Mouse (Mus musculus): ENCODE data around the gene Cdc123.

The Cdc123 gene

DNA sequence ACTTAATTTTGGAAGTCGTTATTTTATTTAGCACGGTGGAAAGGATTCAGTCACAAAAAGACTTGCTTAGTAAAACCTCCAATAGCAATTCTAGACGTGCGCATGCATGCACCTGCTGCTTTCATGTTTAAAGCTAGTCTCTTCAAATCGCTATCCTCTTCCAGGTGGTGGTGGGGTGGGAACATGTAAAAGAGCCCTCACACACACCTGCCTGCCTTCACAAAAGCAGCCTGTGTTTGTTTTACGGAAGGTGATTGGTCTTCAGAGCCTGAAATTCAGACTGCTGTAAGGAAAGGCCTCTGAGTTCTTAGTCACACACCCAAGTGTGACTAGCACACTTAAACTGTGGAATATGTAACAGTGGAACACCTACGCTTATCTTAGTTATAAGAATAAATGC lies 39.7 kb downstream of the Cdc123 start:
- no peak for DNase-seq (ENCODE audit: low read depth, low spot score)

DNA sequence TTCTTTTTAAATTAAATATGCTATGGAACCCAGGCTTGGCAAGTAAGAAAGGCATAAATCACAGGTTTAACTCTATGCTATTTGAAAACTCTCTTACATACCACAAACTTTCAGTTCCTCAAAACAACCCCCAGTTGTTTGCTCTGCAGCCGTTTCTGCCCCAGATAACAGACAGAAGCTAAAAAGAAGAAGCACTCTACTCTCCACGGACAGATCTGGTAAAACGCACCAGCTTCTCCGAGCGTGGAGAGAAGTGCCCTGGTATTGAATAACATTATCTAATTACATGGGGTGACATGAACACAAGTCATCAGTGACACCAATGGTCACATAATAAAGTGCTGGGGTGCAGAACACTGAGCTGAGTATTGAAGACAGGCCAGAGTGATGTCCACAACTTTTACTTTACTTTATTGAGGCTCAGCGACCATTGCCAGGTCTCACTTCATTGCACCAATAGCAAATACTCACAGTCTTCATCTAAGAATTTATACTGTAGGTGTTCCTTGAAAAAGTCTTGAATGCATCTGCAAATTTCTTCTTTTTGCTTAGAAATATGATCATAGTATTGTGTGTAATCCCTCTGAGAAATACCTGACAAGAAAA lies 40.4 kb downstream of the Cdc123 start:
- DNase-seq (ENCODE audit: low read depth, low spot score), result no peak

DNA sequence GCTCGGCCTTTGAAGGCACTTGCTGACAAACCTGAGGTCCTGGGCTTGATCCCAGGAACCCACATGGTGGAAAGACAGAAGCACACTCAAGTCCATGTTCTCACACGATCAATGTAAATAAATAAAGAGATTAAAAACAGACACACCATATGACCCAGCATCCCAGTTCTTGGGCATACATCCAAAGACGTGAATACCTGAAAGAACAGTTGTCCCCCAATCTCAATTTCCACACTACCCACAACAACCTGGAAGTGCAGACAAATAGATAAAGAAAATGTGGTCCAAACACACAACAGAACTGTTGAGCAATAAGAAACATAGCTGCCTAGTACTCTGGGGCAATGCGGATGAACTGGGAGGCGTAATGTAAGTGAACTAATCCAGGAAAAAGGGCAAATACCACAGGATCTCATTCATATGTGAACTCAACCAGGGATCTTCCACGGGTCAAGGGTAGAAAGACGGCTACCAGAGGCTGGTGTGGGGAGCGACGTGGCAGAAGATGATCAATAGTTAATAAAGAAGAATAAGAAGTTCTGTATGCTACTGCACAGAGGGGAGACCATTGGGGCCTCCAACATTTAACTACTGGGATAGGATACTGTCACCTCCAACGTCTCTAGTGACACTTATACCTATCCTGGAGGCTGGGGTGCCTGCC lies 42.9 kb downstream of the Cdc123 start:
- DNase-seq (ENCODE audit: low read depth, low spot score), result no peak

DNA sequence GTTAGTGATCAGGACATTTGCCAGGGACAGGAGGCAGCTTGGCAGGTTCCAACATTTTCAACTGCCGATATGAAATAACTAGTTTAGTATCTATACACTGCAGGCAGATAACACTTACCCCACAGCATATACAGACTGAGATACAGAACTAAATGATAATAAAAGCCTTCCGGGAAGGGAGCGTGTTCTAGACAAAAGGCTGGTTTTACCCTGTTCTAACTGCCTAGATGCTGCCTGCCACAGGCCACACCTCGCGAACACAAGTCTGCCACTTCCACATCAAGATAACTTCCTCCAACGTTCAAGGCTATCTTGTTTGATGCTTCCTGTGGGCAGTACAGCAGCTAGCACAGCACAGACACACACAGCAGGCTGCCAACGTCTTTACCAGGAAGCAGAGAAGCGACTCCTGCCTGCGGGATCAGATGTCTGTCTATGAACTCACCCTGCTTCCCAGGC lies 43.8 kb downstream of the Cdc123 start:
- DNase-seq (ENCODE audit: low read depth, low spot score), result no peak

DNA sequence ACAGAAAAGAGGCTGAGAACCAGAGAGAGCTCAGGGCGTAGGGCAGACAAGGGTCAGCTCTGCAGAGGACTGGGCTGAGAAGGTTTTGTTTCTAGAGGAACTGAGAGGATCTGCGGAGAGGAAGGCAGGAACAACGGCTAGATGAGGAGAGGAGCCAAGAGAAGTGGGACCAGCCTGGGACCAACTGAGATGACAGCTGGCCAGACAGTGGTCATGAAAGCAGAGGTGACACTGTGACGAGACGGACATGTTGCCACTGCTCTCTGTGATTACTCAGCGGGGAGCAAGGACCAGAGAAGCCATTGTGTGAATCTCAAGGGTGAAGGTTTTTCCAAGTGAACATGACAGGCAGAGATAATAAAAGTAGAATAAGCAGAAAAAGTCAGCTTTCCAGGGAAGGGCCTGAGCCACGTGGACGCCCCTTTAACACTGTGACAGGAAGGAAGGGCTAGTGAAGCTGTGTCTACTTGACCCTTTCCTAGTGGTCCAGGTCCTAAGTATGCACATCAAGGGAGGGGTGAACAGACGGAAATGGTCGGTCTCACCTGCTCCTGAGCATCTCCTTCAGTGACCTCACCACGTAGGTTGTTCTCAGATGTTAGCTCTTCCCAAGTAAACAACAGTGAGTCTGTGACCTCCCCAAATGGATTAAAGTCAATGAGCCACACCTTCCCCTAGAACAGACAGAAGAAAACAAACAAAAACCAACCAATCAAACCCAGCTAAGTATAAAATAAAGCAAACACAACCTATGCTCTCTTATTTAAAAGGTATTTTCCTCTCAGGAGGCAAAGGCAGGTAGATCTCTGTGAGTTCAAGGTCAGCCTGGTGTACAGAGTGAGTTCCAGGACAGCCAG lies 46.9 kb downstream of the Cdc123 start:
- no peak for DNase-seq (ENCODE audit: low read depth, low spot score)

- peak; percentile 21 for DNase-seq (ENCODE audit: low read depth, low spot score)
These were observed 51.2 kb downstream of the Cdc123 start for GRCm38 (mm10) chr2:5793771-5794170.

DNA sequence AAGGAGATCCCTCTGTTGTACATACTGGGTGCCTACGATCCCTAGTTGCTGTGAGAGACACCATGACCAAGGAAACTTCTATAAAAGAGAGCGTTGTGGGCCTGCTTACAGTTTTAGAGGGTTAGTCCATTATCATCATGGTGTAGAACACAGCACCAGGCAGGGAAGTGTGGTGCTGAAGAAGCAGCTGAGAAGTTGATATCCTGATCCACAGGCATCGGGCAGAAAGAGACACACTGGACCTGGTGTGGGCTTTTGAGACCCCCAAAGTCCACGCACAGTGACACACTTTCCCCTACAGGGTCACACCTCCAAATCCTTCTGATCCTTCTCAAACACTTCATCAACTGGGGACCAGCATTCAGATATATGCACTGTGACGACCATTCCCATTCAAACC lies 52.9 kb downstream of the Cdc123 start:
- DNase-seq (ENCODE audit: low read depth, low spot score), result no peak

DNA sequence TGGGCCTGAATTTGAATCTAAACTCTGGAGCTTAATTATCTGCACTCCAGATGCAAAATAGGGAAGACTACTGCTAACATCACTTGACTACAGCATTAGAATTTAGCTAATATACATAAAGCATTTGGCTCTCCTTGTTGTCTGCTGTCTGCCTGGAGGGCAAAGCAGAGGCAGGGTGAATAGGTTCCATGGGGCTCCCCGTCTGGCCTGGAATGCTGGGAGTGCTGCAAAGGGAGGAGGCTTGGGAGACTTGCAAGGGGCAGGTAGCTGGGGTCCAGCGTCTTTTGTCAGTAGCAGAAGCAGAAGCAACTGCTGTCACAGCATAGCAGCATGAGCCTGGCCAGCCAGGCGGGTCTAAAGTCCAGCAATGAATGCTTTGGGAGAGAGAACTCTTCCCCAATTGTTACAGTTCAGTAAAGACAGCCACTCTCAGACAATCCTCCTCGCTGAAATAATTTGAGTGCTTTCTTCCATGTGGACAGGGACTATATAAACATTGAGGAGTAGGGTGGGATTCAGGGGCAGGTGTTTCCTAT lies 55.3 kb downstream of the Cdc123 start:
- no peak for DNase-seq (ENCODE audit: low read depth, low spot score)

GRCm38 (mm10) chr2:5787391-5787790 lies 57.6 kb downstream of the Cdc123 start:
- no peak for DNase-seq (ENCODE audit: low read depth, low spot score)

DNA sequence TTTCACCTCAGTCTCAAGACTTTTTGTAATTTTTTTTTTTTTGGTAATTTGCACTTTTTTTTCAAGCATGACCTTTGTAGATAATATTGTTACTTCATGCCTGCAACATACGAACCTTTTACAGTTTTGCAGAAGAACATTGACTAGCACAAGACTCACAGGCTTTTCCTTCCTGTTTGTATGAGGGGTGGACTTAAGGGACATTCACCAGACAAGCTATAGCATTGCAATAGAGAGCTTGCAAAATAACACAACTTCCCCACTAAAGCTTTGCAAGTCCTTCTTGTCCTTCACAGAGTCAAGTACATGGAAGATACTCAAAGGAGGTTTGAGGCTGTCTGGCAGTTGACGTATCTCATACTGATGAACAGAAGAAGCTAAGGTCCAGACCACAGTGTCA lies 72.5 kb downstream of the Cdc123 start:
- no peak for DNase-seq (ENCODE audit: low read depth, low spot score)

GRCm38 (mm10) chr2:5770708-5771241 lies 74.2 kb downstream of the Cdc123 start:
- peak; percentile 30 for DNase-seq (ENCODE audit: low read depth, low spot score)

- no peak for DNase-seq (ENCODE audit: low read depth, low spot score)
These were observed 75.3 kb downstream of the Cdc123 start for GRCm38 (mm10) chr2:5769630-5770029.

- no peak for DNase-seq (ENCODE audit: low read depth, low spot score)
These were observed 76.0 kb downstream of the Cdc123 start for GRCm38 (mm10) chr2:5768946-5769345.

- DNase-seq (ENCODE audit: low read depth, low spot score), result no peak
These were observed 82.9 kb downstream of the Cdc123 start for GRCm38 (mm10) chr2:5762031-5762430.

DNA sequence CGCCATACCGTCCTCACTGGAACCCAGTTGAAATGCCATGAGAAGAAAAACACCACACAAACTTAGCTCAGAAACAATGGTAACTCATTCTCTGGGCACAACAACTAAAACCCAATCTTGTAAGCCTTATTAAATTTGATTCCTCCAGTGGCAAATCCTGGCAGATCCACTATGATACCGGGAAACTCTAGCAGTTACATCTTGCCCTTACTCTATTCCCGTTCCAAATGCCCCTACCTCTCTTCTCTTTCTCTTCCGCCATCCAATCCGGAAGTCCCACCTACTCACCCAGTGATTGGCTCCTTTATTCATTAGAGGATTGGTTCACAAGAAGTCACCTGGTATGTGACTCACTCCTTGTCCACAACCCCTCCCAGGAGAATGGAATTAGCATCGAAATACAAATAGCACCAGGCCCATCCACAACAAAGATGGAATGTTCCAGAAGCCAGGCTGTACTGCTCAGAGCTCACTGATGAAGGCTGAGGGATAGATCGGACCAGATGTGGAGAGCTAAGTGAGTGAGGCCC lies 84.4 kb downstream of the Cdc123 start:
- DNase-seq (ENCODE audit: low read depth, low spot score), result no peak

DNA sequence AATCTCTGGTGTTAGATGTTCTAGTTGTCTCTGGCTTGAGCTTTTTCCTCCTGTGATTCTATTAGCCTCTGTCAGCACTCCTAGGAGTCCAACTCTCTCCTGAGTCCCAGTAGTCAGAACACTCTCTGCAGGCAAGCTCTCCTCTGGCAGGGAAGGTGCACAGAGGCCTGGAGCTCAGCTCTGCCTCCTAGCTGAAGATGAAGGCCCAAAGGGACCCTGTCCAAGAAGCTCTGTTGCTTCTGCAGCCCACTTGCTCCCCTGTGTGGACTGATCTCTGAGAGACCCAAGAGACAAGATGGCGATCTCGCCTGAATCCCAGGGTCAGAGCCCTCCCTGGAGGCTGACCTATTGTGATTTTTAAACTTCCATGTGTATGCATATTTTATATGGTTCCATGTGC lies 86.4 kb downstream of the Cdc123 start:
- DNase-seq (ENCODE audit: low read depth, low spot score), result no peak

DNA sequence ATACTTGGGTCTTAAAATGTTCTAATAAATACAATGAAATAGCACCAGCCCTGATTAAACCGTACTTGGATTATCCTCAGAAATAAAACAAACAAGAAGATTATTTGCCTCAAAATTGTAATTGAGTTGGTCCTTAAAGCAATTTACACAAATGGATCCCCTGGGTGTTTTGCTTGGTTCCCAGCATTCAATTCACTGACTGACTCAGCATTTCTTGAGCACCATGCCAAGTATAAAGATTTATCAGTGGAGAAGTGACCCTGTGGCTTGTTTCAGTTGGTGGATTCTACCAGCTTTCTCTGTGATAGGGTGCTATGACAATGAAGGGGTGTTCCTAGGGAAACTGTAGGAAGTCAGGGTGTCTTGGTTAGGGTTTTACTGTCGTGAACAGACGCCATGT lies 94.1 kb downstream of the Cdc123 start:
- no peak for DNase-seq (ENCODE audit: low read depth, low spot score)

DNA sequence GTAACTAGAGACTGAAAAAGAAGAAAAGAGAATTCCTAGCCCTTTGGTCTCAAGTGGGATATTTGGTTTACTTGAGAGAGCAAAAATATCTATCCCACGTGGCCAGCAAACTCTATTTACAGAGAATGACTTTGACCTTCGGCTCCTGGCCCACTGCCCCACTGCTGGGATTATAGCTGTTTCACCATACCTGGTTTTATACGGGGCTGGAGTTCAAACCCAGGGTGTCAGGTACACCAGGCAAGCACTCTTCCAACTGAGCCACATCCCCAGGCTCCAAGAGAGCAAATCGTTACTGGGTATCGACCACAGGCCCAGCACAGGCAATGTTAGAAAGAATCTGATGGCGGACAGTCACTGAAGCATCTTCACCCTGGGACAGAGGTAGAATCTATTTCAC lies 95.8 kb downstream of the Cdc123 start:
- DNase-seq (ENCODE audit: low read depth, low spot score), result no peak

GRCm38 (mm10) chr2:5747545-5748043 lies 97.4 kb downstream of the Cdc123 start:
- DNase-seq (ENCODE audit: low read depth, low spot score), result no peak

DNA sequence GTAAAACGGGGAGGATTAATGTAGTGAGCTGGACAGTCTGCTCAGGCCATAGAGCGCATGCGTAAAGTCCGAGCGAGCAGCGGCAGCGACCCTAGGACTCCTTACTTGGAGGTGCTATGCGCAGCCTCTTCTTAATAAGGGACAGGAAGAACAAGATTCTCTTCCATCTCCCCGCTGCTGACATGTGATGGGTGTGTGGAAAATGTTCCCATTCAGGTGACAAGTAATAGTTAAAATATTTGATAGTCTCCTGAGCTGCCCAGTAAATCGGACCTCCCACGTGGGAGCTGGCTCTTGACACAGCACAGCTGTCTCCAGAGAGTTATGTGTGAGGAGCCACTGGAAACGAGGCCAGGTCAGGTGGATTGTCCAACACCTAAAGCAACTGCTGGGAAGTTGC lies 98.4 kb downstream of the Cdc123 start:
- DNase-seq (ENCODE audit: low read depth, low spot score), result peak; percentile 9
